Mouse (Mus musculus): Measurements from ENCODE around the gene Ccl4.

- no peak for TF ChIP-seq CTCF (IDR thresholded peaks at IDR 0.05; ENCODE audit: borderline replicate concordance, control insufficient read depth, extremely low read depth, insufficient read depth, low read length, poor library complexity)
- TF ChIP-seq POLR2A (IDR thresholded peaks at IDR 0.05; ENCODE audit: control insufficient read depth, extremely low read depth, insufficient read depth, low read length, poor library complexity) = no peak
These were observed 15.8 kb upstream of the Ccl4 start for GRCm38 (mm10) chr11:83646356-83647149.
